Mouse (Mus musculus): ENCODE results near the gene Cd2bp2. TPM values are rescaled to one million over a fixed set of nuclear protein-coding genes. Genes with fewer than 3 reads are reported as not detected.

Cd2bp2 gene
- 33.6 TPM for polyA plus RNA-seq (2014; fragmentation: Illumina TruSeq; extraction: RNeasy Lipid Tissue Mini Kit (QIAGEN cat#74804); ENCODE audit: insufficient read depth, low read depth, low replicate concordance)

DNA sequence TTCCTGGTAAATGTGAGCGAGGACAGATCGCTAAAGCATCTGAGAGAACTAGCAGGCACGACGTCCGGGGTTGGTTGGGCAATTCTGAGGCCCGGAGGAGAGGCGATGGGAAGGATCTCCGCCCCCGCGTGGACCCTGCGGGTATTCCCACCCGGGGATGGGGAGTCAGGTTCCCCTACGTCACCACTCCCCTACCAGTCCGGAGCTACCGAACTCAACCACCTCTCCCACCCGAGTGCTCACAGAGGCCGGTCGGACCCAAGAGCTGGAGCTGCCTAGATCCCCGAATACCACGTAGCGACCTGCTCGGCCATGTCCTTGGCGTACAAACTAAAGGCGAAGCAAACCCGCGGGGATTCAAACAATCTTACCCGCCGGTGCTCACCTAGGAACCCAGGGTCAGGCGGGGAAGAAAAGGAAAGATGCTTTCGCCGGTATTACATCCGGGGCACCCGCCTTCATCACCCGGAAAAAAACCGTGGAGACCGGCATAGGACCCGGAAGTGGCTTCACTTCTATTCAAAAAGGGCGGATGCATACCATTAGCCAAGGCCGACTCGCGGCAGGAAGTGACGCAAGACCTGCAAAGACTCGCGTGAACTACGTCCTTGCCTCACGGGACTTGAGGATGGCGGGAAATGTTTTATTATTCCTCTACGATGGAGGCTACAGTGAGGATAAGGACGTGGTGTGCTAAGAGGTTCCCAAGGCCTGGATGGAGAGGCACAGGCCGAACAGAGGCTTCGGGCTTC lies at the start of gene Cd2bp2:
Cd2bp2 (minus strand) TSS at position 507 of the 752 bp plus-strand sequence.

DNA sequence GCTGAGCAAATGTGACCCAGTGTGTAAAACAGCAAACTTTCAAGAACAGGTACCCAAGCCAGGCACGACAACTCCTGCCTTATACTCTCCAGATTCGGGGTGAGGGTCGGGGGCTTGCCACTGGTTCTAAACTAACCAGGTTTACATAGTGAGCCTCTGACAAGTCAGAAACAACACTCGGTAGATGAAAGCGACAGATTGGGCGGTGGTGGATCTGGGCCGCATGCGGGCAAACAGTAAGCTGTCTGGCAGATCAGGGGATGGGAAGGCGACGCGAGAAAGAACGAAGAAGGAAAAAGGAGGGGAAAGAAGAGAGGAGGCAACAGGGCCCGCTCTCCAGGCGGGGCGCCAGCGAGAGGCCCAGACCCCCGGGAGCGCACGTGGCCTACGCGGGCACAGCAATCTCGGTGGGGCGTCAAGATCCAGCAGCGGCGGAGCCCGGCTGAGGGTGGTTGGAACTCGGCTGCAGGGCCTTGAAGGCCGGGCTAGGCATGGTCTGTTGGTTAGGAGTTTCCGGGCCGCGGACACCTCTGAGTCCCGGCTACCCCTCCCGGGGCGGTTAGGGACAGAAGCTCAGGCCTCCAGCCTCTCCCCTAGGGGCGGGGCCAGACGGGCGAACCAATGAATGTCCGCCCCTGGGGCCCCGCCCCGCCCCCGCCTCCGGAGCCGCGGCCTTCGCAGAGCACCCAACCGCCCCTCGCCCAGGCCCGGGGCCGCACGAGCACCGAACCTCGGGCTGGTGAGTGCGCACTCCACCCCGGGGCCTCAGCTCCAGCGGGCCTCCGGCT lies 48.2 kb upstream of the Cd2bp2 start, which contains the start of gene Zfp771:
Zfp771 (plus strand) TSS at position 405 of the 788 bp plus-strand sequence.

GRCm38 (mm10) chr7:127232622-127233367 lies 36.9 kb upstream of the Cd2bp2 start, which contains the start of the genes Zfp553 and Sept1:
TSS of gene Zfp553 (plus strand) at chr7:127233061.
TSS of gene Sept1 (minus strand) at chr7:127233130.

DNA sequence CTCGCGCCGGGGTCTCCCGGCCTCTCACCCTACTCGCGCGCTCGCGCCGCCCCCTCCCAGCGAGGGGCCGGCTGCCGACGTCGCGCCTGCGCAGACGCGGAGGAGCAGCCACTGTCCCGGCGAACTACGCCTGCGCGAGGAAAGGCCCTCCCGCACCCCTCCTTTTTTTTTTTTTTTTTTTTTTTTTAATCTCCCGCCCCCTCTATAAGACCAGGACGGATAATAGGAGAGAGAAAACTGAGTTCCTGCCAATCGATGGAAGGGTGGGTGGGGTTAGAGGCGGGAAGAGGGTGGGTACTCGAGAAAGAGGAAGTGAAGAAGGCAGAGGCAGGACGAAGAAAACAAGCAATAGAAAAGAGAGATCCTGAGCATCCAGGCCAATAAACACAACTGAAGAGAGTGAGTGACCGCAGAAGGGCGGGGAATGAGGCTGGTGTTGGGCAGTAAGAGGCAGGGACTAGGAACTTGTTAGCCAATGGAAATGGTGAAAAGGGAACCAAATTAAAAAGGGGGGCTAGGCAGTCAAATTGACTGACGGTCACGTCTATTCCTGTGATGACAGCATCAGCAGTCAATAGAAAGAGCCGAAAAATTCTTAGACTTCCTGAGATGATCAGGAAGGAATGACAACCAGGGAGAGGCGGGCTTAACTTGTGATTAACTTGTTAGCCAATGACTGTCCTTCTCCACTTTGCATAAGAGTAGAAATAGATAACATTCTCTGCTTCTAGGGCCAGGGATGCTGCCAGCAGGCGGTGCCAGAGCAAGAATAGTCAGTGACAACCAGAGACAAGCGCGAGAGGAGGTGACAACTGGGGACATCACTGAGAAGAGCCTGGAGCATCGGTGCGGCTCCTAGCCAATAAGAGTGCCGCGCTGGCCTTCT lies 12.9 kb upstream of the Cd2bp2 start, which contains the start of gene Mylpf:
Mylpf (plus strand) TSS at position 338 of the 886 bp plus-strand sequence.

GRCm38 (mm10) chr7:127208295-127208552 lies 12.4 kb upstream of the Cd2bp2 start, which contains the start of gene Tbc1d10b:
TSS of gene Tbc1d10b (minus strand) at chr7:127208468.

Other genes with a start within 250 kb of the Cd2bp2 start
- not detected for gene Asphd1, start 246.5 kb downstream of the Cd2bp2 start, polyA plus RNA-seq (2014; fragmentation: Illumina TruSeq; extraction: RNeasy Lipid Tissue Mini Kit (QIAGEN cat#74804); ENCODE audit: insufficient read depth, low read depth, low replicate concordance)
- 0.34 TPM for gene Sez6l2, start 245.5 kb downstream of the Cd2bp2 start, polyA plus RNA-seq (2014; fragmentation: Illumina TruSeq; extraction: RNeasy Lipid Tissue Mini Kit (QIAGEN cat#74804); ENCODE audit: insufficient read depth, low read depth, low replicate concordance)
- gene Cdipt, start 220.1 kb downstream of the Cd2bp2 start, polyA plus RNA-seq (2014; fragmentation: Illumina TruSeq; extraction: RNeasy Lipid Tissue Mini Kit (QIAGEN cat#74804); ENCODE audit: insufficient read depth, low read depth, low replicate concordance) = 102 TPM
- 4.1 TPM for gene Cdiptos, start 220.0 kb downstream of the Cd2bp2 start, polyA plus RNA-seq (2014; fragmentation: Illumina TruSeq; extraction: RNeasy Lipid Tissue Mini Kit (QIAGEN cat#74804); ENCODE audit: insufficient read depth, low read depth, low replicate concordance)
- gene Mvp, start 181.4 kb downstream of the Cd2bp2 start, polyA plus RNA-seq (2014; fragmentation: Illumina TruSeq; extraction: RNeasy Lipid Tissue Mini Kit (QIAGEN cat#74804); ENCODE audit: insufficient read depth, low read depth, low replicate concordance) = 46.3 TPM
- gene Pagr1b, start 179.6 kb downstream of the Cd2bp2 start, polyA plus RNA-seq (2014; fragmentation: Illumina TruSeq; extraction: RNeasy Lipid Tissue Mini Kit (QIAGEN cat#74804); ENCODE audit: insufficient read depth, low read depth, low replicate concordance) = not detected
- 10.9 TPM for gene Pagr1a, start 178.7 kb downstream of the Cd2bp2 start, polyA plus RNA-seq (2014; fragmentation: Illumina TruSeq; extraction: RNeasy Lipid Tissue Mini Kit (QIAGEN cat#74804); ENCODE audit: insufficient read depth, low read depth, low replicate concordance)
- gene Gm42742, start 175.0 kb downstream of the Cd2bp2 start, polyA plus RNA-seq (2014; fragmentation: Illumina TruSeq; extraction: RNeasy Lipid Tissue Mini Kit (QIAGEN cat#74804); ENCODE audit: insufficient read depth, low read depth, low replicate concordance) = 24.7 TPM
- 0.74 TPM for gene Prrt2, start 174.8 kb downstream of the Cd2bp2 start, polyA plus RNA-seq (2014; fragmentation: Illumina TruSeq; extraction: RNeasy Lipid Tissue Mini Kit (QIAGEN cat#74804); ENCODE audit: insufficient read depth, low read depth, low replicate concordance)
- gene Maz, start 169.0 kb downstream of the Cd2bp2 start, polyA plus RNA-seq (2014; fragmentation: Illumina TruSeq; extraction: RNeasy Lipid Tissue Mini Kit (QIAGEN cat#74804); ENCODE audit: insufficient read depth, low read depth, low replicate concordance) = 57.2 TPM
- 0.95 TPM for gene Kif22, start 153.6 kb downstream of the Cd2bp2 start, polyA plus RNA-seq (2014; fragmentation: Illumina TruSeq; extraction: RNeasy Lipid Tissue Mini Kit (QIAGEN cat#74804); ENCODE audit: insufficient read depth, low read depth, low replicate concordance)
- gene Zg16, start 108.7 kb downstream of the Cd2bp2 start, polyA plus RNA-seq (2014; fragmentation: Illumina TruSeq; extraction: RNeasy Lipid Tissue Mini Kit (QIAGEN cat#74804); ENCODE audit: insufficient read depth, low read depth, low replicate concordance) = not detected
- 23.2 TPM for gene AI467606, start 104.7 kb downstream of the Cd2bp2 start, polyA plus RNA-seq (2014; fragmentation: Illumina TruSeq; extraction: RNeasy Lipid Tissue Mini Kit (QIAGEN cat#74804); ENCODE audit: insufficient read depth, low read depth, low replicate concordance)
- gene Qprt, start 73.8 kb downstream of the Cd2bp2 start, polyA plus RNA-seq (2014; fragmentation: Illumina TruSeq; extraction: RNeasy Lipid Tissue Mini Kit (QIAGEN cat#74804); ENCODE audit: insufficient read depth, low read depth, low replicate concordance) = 0.22 TPM
- 10.0 TPM for gene Spn, start 58.2 kb downstream of the Cd2bp2 start, polyA plus RNA-seq (2014; fragmentation: Illumina TruSeq; extraction: RNeasy Lipid Tissue Mini Kit (QIAGEN cat#74804); ENCODE audit: insufficient read depth, low read depth, low replicate concordance)
- gene Tbc1d10b, start 12.4 kb upstream of the Cd2bp2 start, polyA plus RNA-seq (2014; fragmentation: Illumina TruSeq; extraction: RNeasy Lipid Tissue Mini Kit (QIAGEN cat#74804); ENCODE audit: insufficient read depth, low read depth, low replicate concordance) = 16.9 TPM
- gene Mylpf, start 12.8 kb upstream of the Cd2bp2 start, polyA plus RNA-seq (2014; fragmentation: Illumina TruSeq; extraction: RNeasy Lipid Tissue Mini Kit (QIAGEN cat#74804); ENCODE audit: insufficient read depth, low read depth, low replicate concordance) = 4.2 TPM
- gene Zfp553, start 37.0 kb upstream of the Cd2bp2 start, polyA plus RNA-seq (2014; fragmentation: Illumina TruSeq; extraction: RNeasy Lipid Tissue Mini Kit (QIAGEN cat#74804); ENCODE audit: insufficient read depth, low read depth, low replicate concordance) = 5.6 TPM
- gene Sept1, start 37.1 kb upstream of the Cd2bp2 start, polyA plus RNA-seq (2014; fragmentation: Illumina TruSeq; extraction: RNeasy Lipid Tissue Mini Kit (QIAGEN cat#74804); ENCODE audit: insufficient read depth, low read depth, low replicate concordance) = 23.5 TPM
- 10.4 TPM for gene Zfp771, start 48.2 kb upstream of the Cd2bp2 start, polyA plus RNA-seq (2014; fragmentation: Illumina TruSeq; extraction: RNeasy Lipid Tissue Mini Kit (QIAGEN cat#74804); ENCODE audit: insufficient read depth, low read depth, low replicate concordance)
- gene Dctpp1, start 64.7 kb upstream of the Cd2bp2 start, polyA plus RNA-seq (2014; fragmentation: Illumina TruSeq; extraction: RNeasy Lipid Tissue Mini Kit (QIAGEN cat#74804); ENCODE audit: insufficient read depth, low read depth, low replicate concordance) = 29.4 TPM
- gene Sephs2, start 78.0 kb upstream of the Cd2bp2 start, polyA plus RNA-seq (2014; fragmentation: Illumina TruSeq; extraction: RNeasy Lipid Tissue Mini Kit (QIAGEN cat#74804); ENCODE audit: insufficient read depth, low read depth, low replicate concordance) = 23.5 TPM
- gene Itgal, start 100.2 kb upstream of the Cd2bp2 start, polyA plus RNA-seq (2014; fragmentation: Illumina TruSeq; extraction: RNeasy Lipid Tissue Mini Kit (QIAGEN cat#74804); ENCODE audit: insufficient read depth, low read depth, low replicate concordance) = 12.3 TPM
- gene Zfp768, start 149.5 kb upstream of the Cd2bp2 start, polyA plus RNA-seq (2014; fragmentation: Illumina TruSeq; extraction: RNeasy Lipid Tissue Mini Kit (QIAGEN cat#74804); ENCODE audit: insufficient read depth, low read depth, low replicate concordance) = 12.4 TPM
- 6.3 TPM for gene Zfp747, start 180.0 kb upstream of the Cd2bp2 start, polyA plus RNA-seq (2014; fragmentation: Illumina TruSeq; extraction: RNeasy Lipid Tissue Mini Kit (QIAGEN cat#74804); ENCODE audit: insufficient read depth, low read depth, low replicate concordance)
- 2.7 TPM for gene 9130019O22Rik, start 191.1 kb upstream of the Cd2bp2 start, polyA plus RNA-seq (2014; fragmentation: Illumina TruSeq; extraction: RNeasy Lipid Tissue Mini Kit (QIAGEN cat#74804); ENCODE audit: insufficient read depth, low read depth, low replicate concordance)
- gene E430018J23Rik, start 197.6 kb upstream of the Cd2bp2 start, polyA plus RNA-seq (2014; fragmentation: Illumina TruSeq; extraction: RNeasy Lipid Tissue Mini Kit (QIAGEN cat#74804); ENCODE audit: insufficient read depth, low read depth, low replicate concordance) = 3.5 TPM
- gene Zfp764, start 210.8 kb upstream of the Cd2bp2 start, polyA plus RNA-seq (2014; fragmentation: Illumina TruSeq; extraction: RNeasy Lipid Tissue Mini Kit (QIAGEN cat#74804); ENCODE audit: insufficient read depth, low read depth, low replicate concordance) = 7.3 TPM
- 11.8 TPM for gene Zfp688, start 226.0 kb upstream of the Cd2bp2 start, polyA plus RNA-seq (2014; fragmentation: Illumina TruSeq; extraction: RNeasy Lipid Tissue Mini Kit (QIAGEN cat#74804); ENCODE audit: insufficient read depth, low read depth, low replicate concordance)

Data from lung, adult 10 weeks (tissue).